Mouse (Mus musculus) adipose tissue, adult 10 weeks (tissue): ENCODE data around the gene Hint1. TPM values are rescaled to one million over a fixed set of nuclear protein-coding genes. Genes with fewer than 3 reads are reported as not detected.

Experiments used
- polyA plus RNA-seq: library from polyadenylated mRNA; stranded (reverse); fragments of 350-450 nt; fragmentation: Illumina TruSeq; extraction: RNeasy Lipid Tissue Mini Kit (QIAGEN cat#74804); gene quantifications from one replicate; pipeline ENCODE4 v1.2.3, GENCODE M21; 2014; ENCODE audit warnings: low read depth, low replicate concordance

The Hint1 gene
- 375 TPM for polyA plus RNA-seq

GRCm38 (mm10) chr11:54866119-54867048 lies at the start of gene Hint1:
Gene Hint1 (plus strand): TSS chr11:54866383.

DNA sequence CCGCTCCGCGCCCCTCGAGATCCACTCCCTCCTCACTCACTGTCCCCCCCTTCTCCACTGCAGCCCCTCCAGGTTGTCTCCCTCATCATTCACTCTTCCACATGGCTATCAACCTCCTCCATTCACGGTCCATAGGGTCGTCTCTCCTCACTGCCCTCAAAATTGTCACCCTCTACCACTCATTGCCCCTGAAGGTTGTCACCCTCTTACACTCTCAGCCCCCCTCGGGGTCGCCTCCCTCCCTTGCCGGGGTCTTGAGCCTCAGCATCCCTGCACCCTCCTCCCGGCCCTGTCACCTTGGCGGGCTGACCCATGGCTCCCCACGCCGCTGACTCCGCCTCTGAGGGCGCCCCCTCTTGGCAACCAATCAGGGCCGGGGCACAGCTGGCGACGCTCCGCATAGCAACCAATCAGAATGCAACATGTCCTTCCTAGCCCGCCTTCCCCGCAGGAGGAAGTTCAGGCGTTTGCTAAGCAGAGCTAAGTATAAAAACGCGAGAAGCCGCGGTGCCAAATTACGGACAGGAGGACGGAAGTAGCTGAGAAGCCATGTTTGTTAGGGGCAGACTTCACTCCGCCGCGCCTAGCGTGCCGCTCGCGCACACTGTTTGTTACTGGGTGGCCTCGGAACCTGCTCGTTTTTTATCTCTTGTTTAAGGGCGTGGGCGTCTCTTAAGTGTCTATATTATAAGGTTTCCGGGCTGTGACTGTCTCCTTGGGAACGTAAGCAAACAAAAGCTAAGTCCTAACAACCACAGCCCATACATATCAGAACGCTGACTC lies 5.7 kb upstream of the Hint1 start, which contains the start of gene Lyrm7:
Lyrm7 (minus strand) TSS at position 661 of the 783 bp plus-strand sequence.

GRCm38 (mm10) chr11:54902333-54903323 lies 36.4 kb downstream of the Hint1 start, which contains the start of gene Gpx3:
Gene Gpx3 (plus strand): TSS chr11:54902453.

Other genes with a start within 250 kb of the Hint1 start
- gene Cdc42se2, start 78.7 kb upstream of the Hint1 start, polyA plus RNA-seq, result 85.5 TPM
- gene Lyrm7, start 5.5 kb upstream of the Hint1 start, polyA plus RNA-seq, result 2.9 TPM
- 2,148 TPM for gene Gpx3, start 36.1 kb downstream of the Hint1 start, polyA plus RNA-seq
- 33.6 TPM for gene Tnip1, start 96.5 kb downstream of the Hint1 start, polyA plus RNA-seq
- 193 TPM for gene Anxa6, start 167.1 kb downstream of the Hint1 start, polyA plus RNA-seq
- gene Ccdc69, start 211.7 kb downstream of the Hint1 start, polyA plus RNA-seq, result 15.3 TPM
- 64.6 TPM for gene Gm2a, start 231.7 kb downstream of the Hint1 start, polyA plus RNA-seq